Mouse (Mus musculus) olfactory bulb, adult 2 months (tissue): ENCODE results near the gene Gatad2a. TPM values are rescaled to one million over a fixed set of nuclear protein-coding genes. Genes with fewer than 3 reads are reported as not detected.
"Not testable (repeated sequence)": the region's sequence is repeated elsewhere in the genome, so short reads cannot be mapped to it uniquely, and the experiment has no call there.

ENCODE experiments used
- H3K27ac ChIP-seq: fragments of 200-500 bp; 2 replicates; pipeline ENCODE4 v1.5.1; 2012; ENCODE audit warnings: low read depth, low read length; ENCODE audit not compliant: insufficient read depth
- H3K4me1 ChIP-seq: fragments of 200-500 bp; 2 replicates; pipeline ENCODE4 v1.6.1; 2012; ENCODE audit warnings: low read length; ENCODE audit not compliant: control insufficient read depth, insufficient read depth
- H3K4me3 ChIP-seq: fragments of 200-500 bp; 2 replicates; pipeline ENCODE4 v1.5.1; 2012; ENCODE audit warnings: mild to moderate bottlenecking, low read depth, low read length, moderate library complexity; ENCODE audit not compliant: insufficient read depth
- CTCF ChIP-seq: fragments of 200-500 bp; IDR thresholded peaks from 2 replicates; pipeline ENCODE4 v1.5.1; 2012; ENCODE audit warnings: low read depth, mild to moderate bottlenecking, low read length, moderate library complexity; ENCODE audit not compliant: insufficient read depth
- POLR2A ChIP-seq: fragments of 200-500 bp; IDR thresholded peaks from 2 replicates; pipeline ENCODE4 v1.6.1; 2012; ENCODE audit warnings: mild to moderate bottlenecking, low read depth, low read length, moderate library complexity; ENCODE audit not compliant: insufficient read depth
- WGBS: fragments of 180-500 bp; shearing (Covaris S2); methylation state at CpG from one replicate; pipeline ENCODE4 v1.1.7; 2018; 5-methylcytosine and 5-hydroxymethylcytosine counted together
- polyA plus RNA-seq: library from polyadenylated mRNA; stranded (reverse); fragments of >200 nt; gene quantifications from 2 replicates; pipeline ENCODE4 v1.2.4, GENCODE M21; 2012; ENCODE audit warnings: low replicate concordance; ENCODE audit not compliant: missing spikeins, insufficient read depth, insufficient read length

Gene Gatad2a
- polyA plus RNA-seq, 1 experiment, result not detected

DNA sequence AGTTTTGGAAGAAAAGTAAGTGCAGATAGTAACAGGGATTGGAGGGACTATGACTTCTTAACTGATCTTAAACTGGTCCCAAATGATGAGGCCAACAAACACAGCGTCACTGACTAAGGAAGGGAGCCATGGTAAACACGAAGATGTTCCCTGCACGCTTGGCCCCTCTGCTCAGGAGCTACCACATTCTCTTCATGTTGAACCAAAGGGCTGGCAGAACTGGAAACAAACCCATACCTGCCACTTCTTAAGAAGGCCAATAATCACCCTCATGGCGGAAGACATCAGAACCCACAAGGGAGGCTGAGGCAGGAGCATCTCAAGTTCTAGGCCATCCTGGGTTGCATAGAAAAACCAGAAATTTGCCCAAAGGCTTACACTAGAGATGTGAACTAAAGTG is 3.1 kb upstream of the Gatad2a start:
- WGBS, result 90% methylated on average over 4 of the region's 4 CpGs
- Histone ChIP-seq H3K4me1 (peaks cover 12% of the 10 kb centered on the region), H3K27ac (no peak overlapping the region), H3K4me3 (no peak overlapping the region)
- TF ChIP-seq CTCF (no peak), POLR2A (no peak)

DNA sequence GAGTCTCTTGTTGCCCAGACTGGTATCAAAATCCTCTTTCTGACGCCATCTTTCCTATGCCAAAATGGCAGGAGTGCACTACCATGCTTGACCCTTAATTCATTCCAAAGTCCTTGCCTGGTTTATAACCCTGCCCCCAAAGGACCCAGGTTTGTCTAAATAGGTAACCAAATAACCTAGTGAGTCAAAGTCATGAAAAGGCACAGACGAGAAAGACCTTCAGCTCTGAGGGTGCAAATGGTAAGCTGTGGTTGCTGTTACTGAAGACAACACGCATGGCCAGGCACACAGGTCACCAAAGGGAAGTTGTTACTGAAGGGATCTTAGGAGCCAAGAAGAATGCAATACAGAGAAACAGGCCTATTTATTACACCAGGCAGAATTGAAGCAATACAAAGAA is 2.5 kb upstream of the Gatad2a start:
- TF ChIP-seq POLR2A (no peak), CTCF (no peak)
- no peak overlapping the region for H3K4me3 ChIP-seq
- 95% methylated on average over 3 of the region's 3 CpGs for WGBS

DNA sequence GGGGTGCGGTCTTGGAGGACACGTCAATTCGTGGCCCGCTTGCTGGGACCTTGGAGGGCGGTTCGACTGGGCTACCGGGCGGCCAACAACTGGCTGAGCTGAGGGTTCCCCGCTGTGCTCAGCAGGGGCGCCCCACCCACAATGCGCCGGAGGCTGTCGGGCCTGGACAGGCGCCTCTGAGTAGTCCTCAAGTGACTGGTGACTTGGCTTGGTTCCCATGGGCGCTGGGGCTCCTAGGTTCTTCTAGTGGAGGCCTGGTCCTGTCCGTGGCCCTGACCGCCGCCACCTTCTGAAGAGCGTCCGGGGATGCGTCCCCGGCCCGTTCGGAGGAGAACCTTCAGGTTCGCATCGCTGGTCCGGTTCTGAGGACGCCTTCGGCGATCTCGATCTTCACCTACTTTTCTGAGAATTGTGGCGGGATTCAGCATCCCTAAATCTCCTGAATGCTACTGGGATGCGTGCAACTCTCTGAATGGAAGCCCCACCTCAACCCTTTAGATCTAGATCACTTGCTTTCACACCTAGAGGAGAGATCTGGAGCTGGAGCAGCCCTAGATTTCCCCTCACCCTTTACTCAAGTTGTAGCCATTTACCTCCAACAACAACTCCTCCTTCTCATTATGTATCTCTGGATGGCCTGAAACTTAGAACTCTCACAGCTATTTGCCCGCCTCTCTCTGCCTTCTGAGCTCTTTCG is 553 bp upstream of the Gatad2a start:
- 2% methylated on average over 35 of the region's 35 CpGs for whole genome bisulfite sequencing
- TF ChIP-seq CTCF (no peak), POLR2A (no peak; the same call in 1 of the 2 replicates)
- H3K27ac ChIP-seq, result no peak overlapping the region; the same call in 1 of the 2 replicates
- peaks cover 12% of the 10 kb centered on the region for H3K4me1 ChIP-seq
- H3K4me3 ChIP-seq, result peak overlapping the region; percentile 79

More for the DNA sequence above, 2.5 kb upstream of the Gatad2a start:
- Histone ChIP-seq H3K27ac (no peak overlapping the region), H3K4me1 (peaks cover 12% of the 10 kb centered on the region)

DNA sequence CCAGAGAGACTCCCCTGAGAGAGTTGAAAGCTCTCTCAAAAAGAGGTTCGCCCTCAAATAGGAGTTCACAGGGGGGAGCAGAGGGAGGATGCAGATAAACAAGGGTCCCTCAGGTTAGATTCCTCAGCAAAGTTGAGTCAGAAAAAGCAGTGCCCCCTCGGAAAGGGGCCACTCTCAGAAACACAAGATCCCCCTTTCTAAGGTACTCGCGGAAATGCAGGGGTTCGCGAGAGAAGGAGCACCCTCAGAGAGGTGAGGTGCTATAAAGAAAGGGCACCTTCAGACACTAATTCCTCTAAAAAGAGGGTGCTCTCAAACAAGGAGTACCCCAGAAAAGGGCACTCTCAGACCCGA is 785 bp downstream of the Gatad2a start:
- H3K4me3 ChIP-seq, result peak overlapping the region; percentile 64
- 0% methylated on average over 7 of the region's 7 CpGs for WGBS
- no peak for TF ChIP-seq POLR2A
- no peak for TF ChIP-seq CTCF

DNA sequence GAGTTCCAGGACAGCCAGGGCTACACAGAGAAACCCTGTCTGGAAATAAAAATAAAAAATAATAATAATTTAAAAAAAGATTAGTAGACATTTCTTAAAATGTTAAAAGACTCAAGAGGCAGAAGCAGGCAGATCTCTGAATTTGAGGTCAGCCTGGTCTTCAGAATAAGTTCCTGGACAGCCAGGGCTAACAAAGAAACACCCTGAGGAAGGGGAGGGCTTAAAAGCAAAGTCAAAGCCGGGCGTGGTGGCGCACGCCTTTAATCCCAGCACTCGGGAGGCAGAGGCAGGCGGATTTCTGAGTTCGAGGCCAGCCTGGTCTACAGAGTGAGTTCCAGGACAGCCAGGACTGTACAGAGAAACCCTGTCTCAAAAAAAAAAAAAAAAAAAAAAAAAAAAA is 7.2 kb downstream of the Gatad2a start:
- not testable (repeated sequence) for H3K4me1 ChIP-seq, H3K4me3 ChIP-seq, H3K27ac ChIP-seq
- WGBS, result 97% methylated on average over 7 of the region's 7 CpGs

More for the DNA sequence above, 785 bp downstream of the Gatad2a start:
- Histone ChIP-seq H3K4me1 (peaks cover 10% of the 10 kb centered on the region), H3K27ac (no peak overlapping the region)

DNA sequence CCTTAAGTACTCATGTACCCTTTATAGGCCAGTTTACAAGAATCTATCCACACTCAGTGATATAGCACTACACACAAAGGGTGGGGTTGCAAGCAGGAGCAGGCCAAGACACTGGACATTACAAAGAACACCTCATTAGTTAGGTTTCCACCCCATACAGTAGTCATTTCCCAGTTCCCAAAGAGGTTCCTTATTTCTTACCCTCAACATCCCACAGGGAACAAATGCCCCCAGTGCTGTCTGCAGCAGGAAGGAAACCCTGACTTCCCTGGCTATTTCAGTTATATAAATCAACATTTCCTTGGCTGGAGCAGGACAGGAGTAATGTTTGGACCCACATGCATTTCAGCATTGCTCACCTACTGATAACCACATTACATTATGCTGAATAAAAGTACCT is 8.4 kb downstream of the Gatad2a start:
- Histone ChIP-seq H3K4me1 (no peaks in the 10 kb centered on the region), H3K4me3 (no peak overlapping the region), H3K27ac (no peak overlapping the region)
- TF ChIP-seq CTCF (no peak), POLR2A (no peak)

DNA sequence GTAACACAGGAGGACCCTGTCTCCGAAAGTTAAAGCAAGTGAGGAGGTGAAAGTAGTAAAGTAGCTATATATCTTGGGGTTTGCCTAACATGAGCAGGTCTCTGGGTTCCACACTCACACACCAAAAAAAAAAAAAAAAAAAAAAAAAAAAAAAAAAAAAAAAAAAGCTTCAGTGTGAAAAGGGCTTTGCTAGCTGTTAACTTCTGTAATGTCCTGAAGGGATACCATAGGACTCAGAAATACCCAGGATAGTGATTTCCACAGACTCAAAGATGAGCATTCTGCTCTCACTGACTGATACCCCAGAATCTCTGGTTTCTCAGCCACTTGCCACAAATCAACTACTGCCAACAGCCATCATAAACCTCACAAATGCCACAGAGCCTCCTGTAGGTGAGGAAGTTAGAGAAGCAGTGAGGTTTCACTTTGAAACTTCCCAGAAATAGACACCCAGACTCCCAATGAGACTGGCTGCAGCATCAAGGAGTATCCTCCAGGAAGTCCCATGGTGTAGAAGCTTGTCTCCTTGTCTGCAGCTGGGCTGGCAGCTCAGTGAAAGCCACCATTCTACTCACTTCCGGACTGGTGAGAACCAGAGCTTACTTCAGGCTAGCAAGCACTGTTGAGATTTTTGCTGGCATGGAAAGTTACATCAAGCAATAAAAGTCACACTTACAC is 11.2 kb downstream of the Gatad2a start:
- 80% methylated on average over 2 of the region's 2 CpGs for WGBS
- TF ChIP-seq CTCF, result no peak
- Histone ChIP-seq H3K4me3 (no peak overlapping the region), H3K27ac (no peak overlapping the region), H3K4me1 (no peaks in the 10 kb centered on the region)

DNA sequence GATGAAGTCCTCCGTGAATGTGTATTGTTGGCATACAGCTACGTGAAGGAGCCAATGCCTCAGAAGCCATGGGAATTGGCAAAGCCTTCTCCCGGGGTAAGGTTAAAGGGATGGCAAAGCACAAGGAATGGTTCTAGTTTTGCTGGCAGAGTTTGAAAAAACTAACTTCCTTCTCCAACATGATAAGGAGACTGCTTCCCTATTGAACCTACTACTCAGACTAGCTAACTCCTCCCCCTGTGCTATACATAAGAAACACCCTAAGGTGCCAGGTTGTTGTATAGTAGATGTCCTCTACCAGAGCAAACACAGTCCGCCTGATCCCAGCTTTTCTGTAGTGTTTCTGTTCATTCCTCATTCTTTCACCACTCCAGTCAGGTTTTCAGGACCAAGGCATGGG is 17.7 kb downstream of the Gatad2a start:
- Histone ChIP-seq H3K4me3 (no peak overlapping the region), H3K27ac (no peak overlapping the region), H3K4me1 (peaks cover 4% of the 10 kb centered on the region; the same call in 1 of the 2 replicates)
- TF ChIP-seq CTCF (no peak), POLR2A (no peak)
- WGBS, result 91% methylated on average over 4 of the region's 4 CpGs

DNA sequence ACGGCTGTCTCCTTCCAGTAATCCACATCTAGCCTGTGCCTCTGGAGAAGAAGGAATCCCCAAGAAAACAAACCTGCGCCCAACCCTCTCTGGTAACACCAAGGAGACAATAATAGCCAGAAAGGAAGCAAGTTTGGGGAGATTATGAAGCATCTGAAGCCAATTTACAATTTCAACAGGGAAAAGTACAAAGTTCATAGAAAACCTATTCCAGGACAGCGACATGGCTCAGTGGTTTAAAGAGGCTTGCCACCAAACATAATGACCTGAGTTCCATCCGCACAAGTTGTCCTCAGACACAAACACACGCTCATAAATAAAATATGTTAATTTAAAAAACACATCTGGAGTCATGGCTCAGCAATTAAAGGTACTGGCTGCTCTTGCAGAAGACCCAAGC is 21.4 kb downstream of the Gatad2a start:
- Histone ChIP-seq H3K27ac (no peak overlapping the region), H3K4me3 (peak overlapping the region; percentile 70)

More for the DNA sequence above, 21.4 kb downstream of the Gatad2a start:
- peaks cover 14% of the 10 kb centered on the region for H3K4me1 ChIP-seq
- no peak for TF ChIP-seq CTCF
- no peak for TF ChIP-seq POLR2A
- 40% methylated on average over 5 of the region's 5 CpGs for WGBS
